Mouse (Mus musculus): ENCODE results near the gene Pgm1. TPM values are rescaled to one million over a fixed set of nuclear protein-coding genes. Genes with fewer than 3 reads are reported as not detected.

The Pgm1 gene
- polyA plus RNA-seq, 1 experiment from 2014 or later: 143 TPM

DNA sequence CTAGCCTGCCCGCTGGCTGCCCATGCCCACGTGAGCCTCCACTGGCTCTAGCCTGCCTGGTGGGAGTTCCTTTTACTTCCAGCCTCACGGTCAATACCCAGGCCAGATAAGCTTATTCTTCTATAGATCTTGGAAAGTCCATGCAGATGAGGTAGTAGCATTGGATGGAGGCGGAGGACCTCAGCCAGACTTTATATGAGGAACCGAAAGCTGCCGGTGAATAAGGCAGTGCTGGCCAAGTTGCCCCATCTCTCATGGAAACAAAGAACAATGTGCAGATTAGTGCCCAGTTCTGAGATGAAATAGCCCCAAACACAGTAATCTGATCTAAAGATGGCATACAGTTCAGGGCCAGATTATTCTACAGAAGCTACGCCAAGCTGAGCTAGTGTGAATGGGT is 103.4 kb downstream of the Pgm1 start:
- no peak overlapping the region for H3K27ac ChIP-seq (ENCODE audit: low read depth, low read length)
- H3K4me2 ChIP-seq (replicated peaks; ENCODE audit: low read depth): no peak overlapping the region
- WGBS: 95% methylated on average over 7 of the region's 7 CpGs
- no peak overlapping the region for H3K4me3 ChIP-seq (ENCODE audit: low read depth, low read length)
- no peak overlapping the region for H3K9ac ChIP-seq (ENCODE audit: low read depth, low read length)
- no peaks in the 10 kb centered on the region for H3K36me3 ChIP-seq (ENCODE audit: control insufficient read depth, insufficient read depth)
- H3K4me1 ChIP-seq (replicated peaks; ENCODE audit: control insufficient read depth, insufficient read depth, low read length): 0 out of 2 replicates have a peak, but pooled peaks cover 3% of the 10 kb centered on the region
- TF ChIP-seq CTCF (IDR thresholded peaks at IDR 0.05; ENCODE audit: low read depth): no peak
- no peaks in the 10 kb centered on the region for H3K9me3 ChIP-seq (ENCODE audit: control insufficient read depth)
- H3K27me3 ChIP-seq (replicated peaks; ENCODE audit: control insufficient read depth, insufficient read depth, low read length): no peaks in the 10 kb centered on the region
- ATAC-seq: no peak

- no peak for TF ChIP-seq CTCF (IDR thresholded peaks at IDR 0.05; ENCODE audit: low read depth)
- H3K9me3 ChIP-seq (ENCODE audit: control insufficient read depth): no peaks in the 10 kb centered on the region
Observed at GRCm38 (mm10) chr4:100033944-100034343, 104.7 kb downstream of the Pgm1 start.

GRCm38 (mm10) chr4:100034971-100035370 is 105.8 kb downstream of the Pgm1 start:
- Histone ChIP-seq H3K4me1 (replicated peaks; ENCODE audit: control insufficient read depth, insufficient read depth, low read length) (no peaks in the 10 kb centered on the region), H3K4me3 (ENCODE audit: low read depth, low read length) (no peak overlapping the region), H3K27ac (ENCODE audit: low read depth, low read length) (no peak overlapping the region), H3K9me3 (ENCODE audit: control insufficient read depth) (no peaks in the 10 kb centered on the region), H3K36me3 (ENCODE audit: control insufficient read depth, insufficient read depth) (no peaks in the 10 kb centered on the region), H3K9ac (ENCODE audit: low read depth, low read length) (no peak overlapping the region), H3K27me3 (replicated peaks; ENCODE audit: control insufficient read depth, insufficient read depth, low read length) (no peaks in the 10 kb centered on the region), H3K4me2 (replicated peaks; ENCODE audit: low read depth) (no peak overlapping the region)
- WGBS: 85% methylated on average over 6 of the region's 6 CpGs
- TF ChIP-seq CTCF (IDR thresholded peaks at IDR 0.05; ENCODE audit: low read depth): no peak
- no peak for ATAC-seq

More at GRCm38 (mm10) chr4:100033944-100034343, 104.7 kb downstream of the Pgm1 start:
- no peak overlapping the region for H3K27ac ChIP-seq (ENCODE audit: low read depth, low read length)
- no peak overlapping the region for H3K4me2 ChIP-seq (replicated peaks; ENCODE audit: low read depth)
- no peaks in the 10 kb centered on the region for H3K27me3 ChIP-seq (replicated peaks; ENCODE audit: control insufficient read depth, insufficient read depth, low read length)
- no peaks in the 10 kb centered on the region for H3K4me1 ChIP-seq (replicated peaks; ENCODE audit: control insufficient read depth, insufficient read depth, low read length)
- no peak overlapping the region for H3K9ac ChIP-seq (ENCODE audit: low read depth, low read length)
- ATAC-seq: no peak
- WGBS: 31% methylated on average over 4 of the region's 4 CpGs
- H3K4me3 ChIP-seq (ENCODE audit: low read depth, low read length): no peak overlapping the region
- no peaks in the 10 kb centered on the region for H3K36me3 ChIP-seq (ENCODE audit: control insufficient read depth, insufficient read depth)

DNA sequence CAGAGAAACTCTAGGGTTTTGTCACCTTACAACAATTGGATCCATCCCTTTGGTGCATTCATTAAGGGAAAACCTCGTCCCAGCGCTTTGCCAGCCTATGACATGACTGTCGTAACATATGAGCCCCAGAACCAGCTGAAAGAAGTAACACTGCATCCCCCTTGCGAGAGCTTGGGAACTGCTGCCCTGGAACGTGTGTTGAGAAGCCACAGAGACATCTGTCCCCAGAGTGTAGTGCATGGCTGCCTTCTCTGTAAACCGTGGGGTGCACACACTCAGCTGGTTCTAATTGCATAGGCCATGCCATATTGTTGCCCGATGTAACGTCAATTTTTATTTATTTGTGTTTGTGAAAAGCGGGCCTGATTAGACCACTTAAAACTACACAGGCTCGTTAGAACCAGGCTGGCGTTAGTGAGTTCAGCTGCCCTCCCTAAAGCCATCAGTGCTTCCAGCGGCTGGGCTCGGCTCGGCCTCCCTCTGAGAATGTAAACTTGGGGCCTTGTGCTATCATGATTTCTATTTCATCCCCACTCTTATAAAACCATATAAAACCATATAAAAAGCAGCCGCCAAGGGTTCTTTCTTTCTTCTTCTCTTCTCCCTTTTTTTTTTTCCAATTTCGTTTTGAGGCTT is 106.8 kb downstream of the Pgm1 start:
- no peak overlapping the region for H3K4me2 ChIP-seq (replicated peaks; ENCODE audit: low read depth)
- H3K4me3 ChIP-seq (ENCODE audit: low read depth, low read length): no peak overlapping the region
- ATAC-seq: no peak
- no peaks in the 10 kb centered on the region for H3K27me3 ChIP-seq (replicated peaks; ENCODE audit: control insufficient read depth, insufficient read depth, low read length)
- H3K9ac ChIP-seq (ENCODE audit: low read depth, low read length): no peak overlapping the region
- WGBS: 66% methylated on average over 16 of the region's 16 CpGs
- no peaks in the 10 kb centered on the region for H3K9me3 ChIP-seq (ENCODE audit: control insufficient read depth)
- H3K4me1 ChIP-seq (replicated peaks; ENCODE audit: control insufficient read depth, insufficient read depth, low read length): no peaks in the 10 kb centered on the region
- TF ChIP-seq CTCF (IDR thresholded peaks at IDR 0.05; ENCODE audit: low read depth): no peak
- no peak overlapping the region for H3K27ac ChIP-seq (ENCODE audit: low read depth, low read length)
- no peaks in the 10 kb centered on the region for H3K36me3 ChIP-seq (ENCODE audit: control insufficient read depth, insufficient read depth)

Other genes starting within 250 kb of the Pgm1 start
- gene Alg6, start 213.8 kb upstream of the Pgm1 start, polyA plus RNA-seq (2015; fragmentation: Nextera tagmentation; extraction: Ambion mirVana): 8.0 and 8.1 TPM in 2 replicates
- gene Efcab7, start 100.2 kb upstream of the Pgm1 start, polyA plus RNA-seq (2015; fragmentation: Nextera tagmentation; extraction: Ambion mirVana): 5.5 and 6.3 TPM in 2 replicates
- gene Itgb3bp, start 399 bp downstream of the Pgm1 start, polyA plus RNA-seq (2015; fragmentation: Nextera tagmentation; extraction: Ambion mirVana): 21.7 and 22.4 TPM in 2 replicates
- gene Ror1, start 166.4 kb downstream of the Pgm1 start, polyA plus RNA-seq (2015; fragmentation: Nextera tagmentation; extraction: Ambion mirVana): 2.5 and 2.9 TPM in 2 replicates

All from intestine, postnatal 0 days (tissue).